Mouse (Mus musculus): Measurements from ENCODE around the gene Stxbp4.

GRCm38 (mm10) chr11:90558359-90559047 is 79.4 kb downstream of the Stxbp4 start:
- TF ChIP-seq GATA1 (IDR thresholded peaks at IDR 0.05; ENCODE audit: borderline replicate concordance, low read length) (no peak), FLI1 (IDR thresholded peaks at IDR 0.05; ENCODE audit: low read length) (no peak)
